Mouse (Mus musculus): ENCODE data around the gene Ldah. TPM values are rescaled to one million over a fixed set of nuclear protein-coding genes. Genes with fewer than 3 reads are reported as not detected.

The Ldah gene
- polyA plus RNA-seq (2014; fragmentation: Illumina TruSeq; extraction: RNeasy Lipid Tissue Mini Kit (QIAGEN cat#74804); ENCODE audit: low replicate concordance): 49.0 TPM

DNA sequence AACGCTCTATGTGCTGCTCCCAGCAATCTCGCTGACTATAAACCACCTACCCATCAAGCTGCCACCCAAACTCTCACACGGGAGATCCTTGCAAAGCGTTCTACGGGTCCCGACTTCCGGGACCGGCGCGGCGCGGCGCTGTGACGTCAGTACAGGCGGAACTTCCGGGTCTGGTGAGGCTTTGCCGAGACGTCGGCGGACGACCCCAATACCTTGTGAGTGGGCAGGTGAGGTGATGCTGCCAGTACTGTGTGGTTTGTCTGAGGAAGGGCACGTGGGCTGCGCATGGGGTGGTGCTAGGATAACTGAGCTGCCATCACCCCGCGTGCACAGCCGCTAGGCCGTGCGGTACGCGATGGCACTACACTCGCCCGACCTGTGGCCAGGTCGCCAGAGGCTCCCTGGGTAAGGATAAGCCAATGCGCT, at the start of gene Ldah:
Gene Ldah (plus strand): TSS at position 130 of the 426 bp plus-strand sequence.

DNA sequence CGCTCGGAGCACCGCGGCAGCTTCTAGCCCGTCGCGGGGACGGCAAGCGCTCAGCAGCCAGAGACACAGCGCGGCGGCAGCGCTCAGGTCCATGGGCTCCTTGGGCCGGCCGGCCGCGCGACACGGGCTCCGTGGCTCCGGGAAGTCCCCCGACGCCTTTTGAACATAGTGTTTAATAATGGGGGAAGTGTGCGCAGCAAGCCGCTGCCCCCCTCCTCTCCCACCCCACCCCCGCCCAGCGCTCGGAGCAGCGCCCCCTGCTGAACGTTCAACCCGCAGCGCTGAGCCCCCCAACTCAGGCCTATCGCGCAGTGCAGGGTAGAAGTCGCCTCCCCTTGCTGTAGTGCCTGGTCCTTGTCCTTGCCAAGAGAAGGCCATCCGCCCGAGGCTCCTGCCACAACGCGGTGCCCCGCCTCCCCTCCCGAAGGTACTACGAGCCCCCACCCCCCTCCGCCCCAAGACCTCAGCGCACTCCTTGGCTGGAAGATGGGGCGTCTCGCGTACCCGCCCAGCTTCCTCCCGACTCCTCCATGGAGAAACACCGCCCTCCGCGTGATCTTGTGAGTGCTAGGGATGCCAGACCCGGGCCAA, 94.0 kb downstream of the Ldah start, which contains the start of gene Gdf7:
Gene Gdf7 (minus strand): TSS at position 114 of the 591 bp plus-strand sequence.

DNA sequence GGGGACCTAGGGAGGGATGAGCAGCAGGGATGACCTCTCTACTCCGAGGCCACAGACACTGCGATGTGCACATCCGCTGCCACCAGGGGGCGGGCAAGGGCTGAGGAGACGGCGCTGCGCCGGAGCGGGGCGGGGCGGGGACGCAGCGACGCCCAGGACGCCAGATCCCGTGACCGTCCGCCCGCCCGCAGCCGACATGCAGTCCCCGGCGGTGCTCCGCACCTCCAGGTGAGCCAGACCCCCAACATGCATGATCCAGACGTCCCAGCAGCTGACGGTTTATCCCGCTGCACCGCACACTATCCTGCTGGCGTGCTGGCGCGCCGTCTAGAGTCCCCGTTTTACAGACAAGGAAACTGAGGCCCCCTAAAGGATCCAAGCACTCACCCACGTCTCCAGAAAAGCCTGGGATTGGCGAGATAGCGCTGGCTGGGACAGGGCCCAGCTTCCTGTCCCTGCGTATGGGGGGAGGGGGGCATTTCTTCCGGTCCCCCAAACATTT, 105.4 kb downstream of the Ldah start, which contains the start of gene Hs1bp3:
Gene Hs1bp3 (plus strand): TSS at position 163 of the 502 bp plus-strand sequence.

Other genes with a start within 250 kb of the Ldah start
- gene Apob, start 230.5 kb upstream of the Ldah start, polyA plus RNA-seq (2014; fragmentation: Illumina TruSeq; extraction: RNeasy Lipid Tissue Mini Kit (QIAGEN cat#74804); ENCODE audit: low replicate concordance): 6,008 TPM
- not detected for gene Gdf7, start 93.8 kb downstream of the Ldah start, polyA plus RNA-seq (2014; fragmentation: Illumina TruSeq; extraction: RNeasy Lipid Tissue Mini Kit (QIAGEN cat#74804); ENCODE audit: low replicate concordance)
- 0.74 TPM for gene Hs1bp3, start 105.3 kb downstream of the Ldah start, polyA plus RNA-seq (2014; fragmentation: Illumina TruSeq; extraction: RNeasy Lipid Tissue Mini Kit (QIAGEN cat#74804); ENCODE audit: low replicate concordance)